Mouse (Mus musculus): ENCODE results near the gene Prkch.

Prkch gene

GRCm38 (mm10) chr12:73610831-73611370 is 26.3 kb downstream of the Prkch start:
- DNase-seq (ENCODE audit: low spot score) = no peak

GRCm38 (mm10) chr12:73611741-73612140 is 27.1 kb downstream of the Prkch start:
- DNase-seq (ENCODE audit: low spot score) = no peak

GRCm38 (mm10) chr12:73613183-73613582 is 28.6 kb downstream of the Prkch start:
- DNase-seq (ENCODE audit: low spot score) = no peak

GRCm38 (mm10) chr12:73617652-73618051 is 33.1 kb downstream of the Prkch start:
- no peak for DNase-seq (ENCODE audit: low spot score)

- no peak for DNase-seq (ENCODE audit: low spot score)
These were observed 40.9 kb downstream of the Prkch start for GRCm38 (mm10) chr12:73625277-73626032.

GRCm38 (mm10) chr12:73627902-73628301 is 43.3 kb downstream of the Prkch start:
- no peak for DNase-seq (ENCODE audit: low spot score)

- no peak for DNase-seq (ENCODE audit: low spot score)
These were observed 46.0 kb downstream of the Prkch start for GRCm38 (mm10) chr12:73630596-73630995.

- DNase-seq (ENCODE audit: low spot score) = no peak
These were observed 46.6 kb downstream of the Prkch start for GRCm38 (mm10) chr12:73631148-73631547.

GRCm38 (mm10) chr12:73632671-73633244 is 48.2 kb downstream of the Prkch start:
- no peak for DNase-seq (ENCODE audit: low spot score)

- DNase-seq (ENCODE audit: low spot score) = no peak
These were observed 49.1 kb downstream of the Prkch start for GRCm38 (mm10) chr12:73633707-73634106.

GRCm38 (mm10) chr12:73639571-73639970 is 55.0 kb downstream of the Prkch start:
- DNase-seq (ENCODE audit: low spot score) = no peak

GRCm38 (mm10) chr12:73641183-73641582 is 56.6 kb downstream of the Prkch start:
- DNase-seq (ENCODE audit: low spot score) = no peak

GRCm38 (mm10) chr12:73645216-73645615 is 60.6 kb downstream of the Prkch start:
- no peak for DNase-seq (ENCODE audit: low spot score)

GRCm38 (mm10) chr12:73647686-73648085 is 63.1 kb downstream of the Prkch start:
- DNase-seq (ENCODE audit: low spot score) = no peak

GRCm38 (mm10) chr12:73656568-73657204 is 72.1 kb downstream of the Prkch start:
- no peak for DNase-seq (ENCODE audit: low spot score)

- DNase-seq (ENCODE audit: low spot score) = no peak
These were observed 78.8 kb downstream of the Prkch start for GRCm38 (mm10) chr12:73663421-73663820.

- DNase-seq (ENCODE audit: low spot score) = no peak
These were observed 82.1 kb downstream of the Prkch start for GRCm38 (mm10) chr12:73666701-73667100.

- no peak for DNase-seq (ENCODE audit: low spot score)
These were observed 83.0 kb downstream of the Prkch start for GRCm38 (mm10) chr12:73667607-73668006.

- DNase-seq (ENCODE audit: low spot score) = no peak
These were observed 86.1 kb downstream of the Prkch start for GRCm38 (mm10) chr12:73670739-73671138.

- no peak for DNase-seq (ENCODE audit: low spot score)
These were observed 86.9 kb downstream of the Prkch start for GRCm38 (mm10) chr12:73671540-73671939.

- no peak for DNase-seq (ENCODE audit: low spot score)
These were observed 87.4 kb downstream of the Prkch start for GRCm38 (mm10) chr12:73672007-73672406.

GRCm38 (mm10) chr12:73673783-73674182 is 89.2 kb downstream of the Prkch start:
- DNase-seq (ENCODE audit: low spot score) = no peak

- no peak for DNase-seq (ENCODE audit: low spot score)
These were observed 90.6 kb downstream of the Prkch start for GRCm38 (mm10) chr12:73675212-73675611.

All from testis, postnatal 14 days (tissue).